Mouse (Mus musculus) G1E (cell line): ENCODE measurements around the gene Gm4131. TPM values are rescaled to one million over a fixed set of nuclear protein-coding genes. Genes with fewer than 3 reads are reported as not detected.

Experiments used
- ATAC-seq: 2 replicates; pipeline ENCODE4 v1.8.0; 2016; ENCODE audit warnings: mild to moderate bottlenecking; ENCODE audit not compliant: insufficient number of reproducible peaks, poor library complexity, low FRiP score, severe bottlenecking; ENCODE audit errors: extremely low read depth
- DNase-seq: peaks from one replicate; pipeline ENCODE4 v3.0.0; 2012; ENCODE audit warnings: low spot score
- H3K27me3 ChIP-seq: 2 replicates; pipeline ENCODE4 v1.6.1; 2012; ENCODE audit warnings: mild to moderate bottlenecking, low read length, inconsistent platforms; ENCODE audit not compliant: insufficient read depth
- H3K36me3 ChIP-seq: replicated peaks from 2 replicates; pipeline ENCODE3; 2012; ENCODE audit warnings: mild to moderate bottlenecking, inconsistent platforms
- H3K4me1 ChIP-seq: 2 replicates; pipeline ENCODE4 v1.6.1; 2012; ENCODE audit warnings: low read depth, low read length, inconsistent platforms, mixed read lengths; ENCODE audit not compliant: insufficient read depth
- H3K4me3 ChIP-seq: 2 replicates; pipeline ENCODE4 v1.5.1; 2012; ENCODE audit warnings: low read depth, mild to moderate bottlenecking, inconsistent platforms, low read length, moderate library complexity, mixed read lengths
- H3K9me3 ChIP-seq: replicated peaks from 2 replicates; pipeline ENCODE4 v1.6.1; 2012; ENCODE audit warnings: inconsistent platforms
- CTCF ChIP-seq: IDR thresholded peaks from 2 replicates; pipeline ENCODE4 v1.5.1; 2012; ENCODE audit warnings: low read depth, low read length, inconsistent platforms, mixed read lengths
- GATA1 ChIP-seq: IDR thresholded peaks from 2 replicates; pipeline ENCODE4 v1.6.1; 2012; ENCODE audit warnings: borderline replicate concordance, low read length, inconsistent platforms, mixed read lengths
- GATA2 ChIP-seq: IDR thresholded peaks from 2 replicates; pipeline ENCODE4 v1.6.1; 2012; ENCODE audit warnings: low read depth, low read length, inconsistent platforms, borderline replicate concordance
- POLR2AphosphoS5 ChIP-seq: IDR thresholded peaks from 2 replicates; pipeline ENCODE4 v1.6.1; 2012; ENCODE audit warnings: low read depth, low read length, inconsistent platforms; ENCODE audit not compliant: insufficient replicate concordance
- TAL1 ChIP-seq: conservative IDR thresholded peaks from 2 replicates; pipeline ENCODE4 v1.6.1; 2012; ENCODE audit warnings: low read depth, low read length, inconsistent platforms, mixed read lengths
- polyA plus RNA-seq: library from polyadenylated mRNA; stranded (reverse); fragments of >175 nt; gene quantifications from 2 replicates; pipeline ENCODE4 v1.2.3, GENCODE M21; 2012
- total RNA-seq, 2 experiments: library from RNA; stranded (forward) in 1 of 2; stranded (reverse) in 1 of 2; fragments of 200-1000 nt in 1 of 2; fragments of >200 nt in 1 of 2; fragmentation: Nextera tagmentation in 1 of 2; gene quantifications; 2 replicates each; pipeline ENCODE4 v1.2.3; 2014 to 2017

Gm4131 gene
- total and polyA plus RNA-seq, 3 experiments = not detected

DNA sequence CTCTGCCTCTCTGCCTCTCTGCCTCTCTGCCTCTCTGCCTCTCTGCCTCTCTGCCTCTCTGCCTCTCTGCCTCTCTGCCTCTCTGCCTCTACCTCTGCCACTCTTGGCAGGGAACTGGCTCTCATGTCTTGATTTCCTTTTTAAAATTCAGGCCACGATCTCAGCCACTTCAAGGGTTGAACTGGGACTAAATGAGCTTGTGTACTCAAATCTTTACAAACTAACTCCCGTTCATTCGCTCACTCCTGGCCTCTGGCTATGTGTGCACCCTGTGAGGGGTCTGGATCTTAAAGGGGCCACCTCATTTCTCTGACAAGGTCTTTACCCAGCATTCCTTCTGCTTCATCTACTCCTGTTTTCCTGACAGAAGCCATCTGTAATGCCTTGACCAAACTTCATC, 18.6 kb upstream of the Gm4131 start:
- H3K4me3 ChIP-seq = no peak overlapping the region
- peaks cover 12% of the 10 kb centered on the region; the same call in 1 of the 2 replicates for H3K27me3 ChIP-seq
- H3K9me3 ChIP-seq = no peaks in the 10 kb centered on the region
- ATAC-seq (no peak), DNase-seq (no peak)
- H3K4me1 ChIP-seq = no peaks in the 10 kb centered on the region
- no peaks in the 10 kb centered on the region for H3K36me3 ChIP-seq
- TF ChIP-seq TAL1 (no peak), CTCF (no peak), POLR2AphosphoS5 (no peak), GATA1 (no peak), GATA2 (no peak)

DNA sequence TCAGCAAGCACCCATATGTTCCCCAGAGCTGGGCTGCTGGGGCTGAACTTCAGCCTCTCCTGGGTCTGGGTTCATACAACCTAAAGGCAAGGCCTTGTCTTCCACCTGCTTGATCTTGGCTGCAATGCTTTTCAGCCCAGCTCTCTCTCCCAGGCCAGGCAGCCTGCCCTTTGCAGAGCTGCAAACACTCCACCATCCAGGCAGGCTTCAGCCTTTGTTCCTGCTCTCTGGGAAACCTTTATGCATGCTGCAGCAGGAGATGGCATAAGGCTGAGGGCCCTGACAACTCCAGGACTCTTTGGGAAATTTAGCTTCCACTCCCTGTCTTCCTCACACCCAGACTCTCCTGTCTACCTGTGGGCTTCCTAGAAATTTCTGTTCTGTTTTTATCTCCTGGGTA, 17.9 kb upstream of the Gm4131 start:
- TF ChIP-seq CTCF (no peak), GATA2 (no peak), TAL1 (no peak), POLR2AphosphoS5 (no peak), GATA1 (no peak)
- no peak for DNase-seq
- Histone ChIP-seq H3K36me3 (no peaks in the 10 kb centered on the region), H3K27me3 (peaks cover 15% of the 10 kb centered on the region; the same call in 1 of the 2 replicates), H3K9me3 (no peaks in the 10 kb centered on the region), H3K4me3 (no peak overlapping the region), H3K4me1 (no peaks in the 10 kb centered on the region)
- ATAC-seq = no peak

DNA sequence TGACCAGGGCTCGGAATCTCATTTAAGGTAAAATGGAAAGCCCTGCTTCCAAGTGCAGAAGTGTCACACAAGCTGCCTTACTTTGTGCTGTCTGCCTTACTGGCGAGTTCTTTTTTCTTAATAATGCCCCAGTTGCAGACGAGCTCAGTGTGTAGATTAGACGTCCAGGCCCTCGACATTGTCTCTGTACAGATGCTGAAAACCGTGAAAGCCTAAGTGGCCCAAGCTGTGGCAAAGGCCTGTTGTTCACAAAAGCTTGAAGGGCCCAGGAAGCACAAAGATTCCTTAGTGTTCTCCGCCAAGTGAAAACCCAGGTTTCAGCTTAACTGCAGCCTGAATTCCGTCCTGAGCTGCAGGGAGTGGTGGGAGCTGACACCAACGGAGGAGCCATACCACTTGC, 15.0 kb upstream of the Gm4131 start:
- DNase-seq = no peak
- Histone ChIP-seq H3K4me3 (no peak overlapping the region), H3K4me1 (no peaks in the 10 kb centered on the region), H3K27me3 (peaks cover 3% of the 10 kb centered on the region; the same call in 1 of the 2 replicates), H3K9me3 (no peaks in the 10 kb centered on the region), H3K36me3 (no peaks in the 10 kb centered on the region)
- no peak for ATAC-seq
- TF ChIP-seq GATA1 = no peak
- TF ChIP-seq CTCF = no peak
- TF ChIP-seq POLR2AphosphoS5 = no peak

DNA sequence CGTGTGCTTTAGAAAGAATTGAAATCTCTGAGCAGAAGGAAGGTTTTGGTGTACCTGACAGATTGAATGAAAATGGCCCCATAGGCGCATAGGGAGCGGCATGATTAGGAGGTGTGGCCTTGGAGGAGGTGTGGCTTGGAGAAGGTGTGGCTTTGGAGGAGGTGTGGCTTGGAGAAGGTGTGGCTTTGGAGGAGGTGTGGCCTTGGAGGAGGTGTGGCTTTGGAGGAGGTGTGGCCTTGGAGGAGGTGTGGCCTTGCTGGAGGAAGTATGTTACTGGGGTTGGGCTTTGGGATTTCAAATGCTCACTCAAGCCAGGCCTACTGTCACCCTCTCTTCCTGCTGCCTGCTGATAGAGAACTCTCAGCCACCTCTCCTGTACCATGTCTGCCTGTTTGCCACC, 14.2 kb upstream of the Gm4131 start:
- ATAC-seq = no peak
- no peak for DNase-seq

DNA sequence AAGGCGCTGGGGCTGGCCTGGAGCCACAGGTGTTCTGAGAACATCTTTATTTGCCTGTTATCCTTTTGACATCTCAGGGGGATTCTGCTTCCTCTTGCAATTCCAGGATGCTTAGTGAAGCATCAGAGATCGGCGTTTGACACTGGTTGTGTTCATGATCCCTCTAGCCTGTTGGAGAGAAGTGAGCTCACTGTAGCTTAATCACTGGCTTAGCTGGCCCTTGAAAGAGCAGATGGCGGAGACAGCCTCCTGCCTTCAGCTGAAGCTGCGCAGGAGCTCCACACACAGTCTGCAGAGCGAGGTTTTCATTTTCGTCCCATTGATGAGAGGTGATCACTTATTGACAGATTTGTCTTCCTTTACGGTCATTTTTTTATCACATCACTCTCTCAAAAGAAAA, 9.1 kb upstream of the Gm4131 start:
- Histone ChIP-seq H3K27me3 (peaks cover 12% of the 10 kb centered on the region), H3K4me3 (no peak overlapping the region), H3K4me1 (no peaks in the 10 kb centered on the region), H3K36me3 (no peaks in the 10 kb centered on the region), H3K9me3 (no peaks in the 10 kb centered on the region)
- DNase-seq (no peak), ATAC-seq (no peak)
- TF ChIP-seq TAL1 = no peak
- TF ChIP-seq CTCF = no peak
- no peak for TF ChIP-seq POLR2AphosphoS5
- no peak for TF ChIP-seq GATA2
- TF ChIP-seq GATA1 = no peak

More for the DNA sequence above, 14.2 kb upstream of the Gm4131 start:
- Histone ChIP-seq H3K4me1 (no peaks in the 10 kb centered on the region), H3K9me3 (no peaks in the 10 kb centered on the region), H3K36me3 (no peaks in the 10 kb centered on the region), H3K27me3 (peaks cover 7% of the 10 kb centered on the region), H3K4me3 (no peak overlapping the region)
- no peak for TF ChIP-seq CTCF
- TF ChIP-seq TAL1 = no peak
- no peak for TF ChIP-seq GATA2
- no peak for TF ChIP-seq GATA1
- no peak for TF ChIP-seq POLR2AphosphoS5

DNA sequence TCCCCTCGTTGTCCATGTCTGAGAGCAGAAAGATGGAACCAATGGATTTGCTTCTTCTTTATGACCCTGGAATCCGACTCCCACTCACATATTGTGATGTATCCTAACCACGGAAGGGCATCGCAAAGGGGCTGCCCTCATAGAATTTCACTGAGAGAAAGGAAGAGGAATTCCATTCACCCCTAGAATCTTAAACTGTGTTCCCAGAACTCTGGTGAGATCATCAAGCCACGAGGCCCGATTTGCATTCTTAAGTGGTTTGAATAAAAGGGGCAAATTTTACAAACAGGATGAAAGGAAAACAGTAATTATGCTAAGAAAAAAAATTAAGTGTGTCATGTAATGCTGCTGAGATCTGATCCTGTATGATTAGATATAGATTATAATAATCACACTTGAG, 8.2 kb upstream of the Gm4131 start:
- DNase-seq (no peak), ATAC-seq (no peak)
- Histone ChIP-seq H3K36me3 (no peaks in the 10 kb centered on the region), H3K4me3 (no peak overlapping the region), H3K9me3 (no peaks in the 10 kb centered on the region), H3K27me3 (peaks cover 8% of the 10 kb centered on the region), H3K4me1 (no peaks in the 10 kb centered on the region)
- no peak for TF ChIP-seq POLR2AphosphoS5
- TF ChIP-seq GATA1 = no peak

DNA sequence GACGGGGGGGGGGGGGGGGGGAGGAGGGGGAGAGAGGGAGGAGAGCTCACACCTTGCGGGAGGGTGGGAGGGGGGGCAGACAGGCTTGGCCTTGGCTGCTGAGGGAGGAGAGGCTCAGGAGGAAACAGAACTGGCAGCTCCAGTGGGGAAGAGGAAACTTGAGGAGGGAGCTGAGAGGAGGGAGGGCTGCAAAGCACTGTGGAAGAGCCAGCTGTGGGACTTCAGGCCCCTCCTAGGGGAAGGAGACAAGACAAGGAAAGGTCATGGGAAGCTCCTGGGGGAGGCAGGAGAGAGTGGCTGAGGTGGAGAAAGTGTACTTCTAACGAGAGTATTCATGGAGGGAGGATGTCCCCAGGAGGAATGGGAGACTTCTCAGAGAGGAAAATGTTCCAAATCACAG, 6.7 kb upstream of the Gm4131 start:
- no peaks in the 10 kb centered on the region for H3K4me1 ChIP-seq
- H3K36me3 ChIP-seq = no peaks in the 10 kb centered on the region
- H3K4me3 ChIP-seq = no peak overlapping the region
- no peaks in the 10 kb centered on the region for H3K9me3 ChIP-seq
- H3K27me3 ChIP-seq = peaks cover 8% of the 10 kb centered on the region
- DNase-seq = no peak
- TF ChIP-seq GATA1 = no peak
- no peak for TF ChIP-seq CTCF
- no peak for TF ChIP-seq POLR2AphosphoS5
- no peak for TF ChIP-seq GATA2
- TF ChIP-seq TAL1 = no peak
- no peak for ATAC-seq
